Mouse (Mus musculus): ENCODE measurements around the gene Skor1. TPM values are rescaled to one million over a fixed set of nuclear protein-coding genes. Genes with fewer than 3 reads are reported as not detected.

Skor1 gene
- polyA plus RNA-seq, 1 experiment from 2014 or later, result not detected

DNA sequence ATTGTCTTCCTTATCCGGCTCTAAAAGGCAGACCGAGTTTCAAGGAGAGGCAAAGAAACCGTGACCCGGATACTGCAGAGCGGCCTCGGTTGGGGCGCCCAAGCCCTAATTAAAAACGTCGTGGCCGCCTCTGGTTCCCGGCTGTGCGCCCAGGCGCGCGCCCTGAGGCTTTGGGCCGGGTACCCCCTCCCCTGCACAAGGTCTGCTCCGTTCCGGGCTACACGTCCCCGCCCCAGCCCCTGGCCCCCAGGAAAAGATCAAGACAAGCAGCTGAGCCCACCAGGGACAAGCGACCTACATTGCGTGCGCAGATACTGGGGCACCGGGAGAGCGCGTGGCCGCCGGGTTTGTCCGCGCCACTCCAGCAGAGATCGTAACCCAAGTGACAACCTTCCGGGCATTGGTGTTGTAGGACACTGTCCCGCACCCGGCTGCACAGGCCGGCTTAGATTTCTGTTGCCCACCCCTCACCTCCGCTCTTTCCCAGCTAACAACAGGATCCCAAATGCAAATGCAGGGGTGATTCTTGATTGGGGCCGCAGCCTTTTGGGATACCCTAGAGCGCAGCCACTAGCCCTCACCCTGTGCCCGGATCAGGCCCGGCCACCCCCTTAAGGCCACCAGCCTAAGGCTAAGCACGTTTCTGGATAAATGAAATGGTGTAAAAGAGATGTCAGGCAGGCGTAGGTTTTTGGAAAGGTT is 6.3 kb downstream of the Skor1 start:
- H3K4me1 ChIP-seq (ENCODE audit: insufficient read depth), result peaks cover 9% of the 10 kb centered on the region
- H3K4me2 ChIP-seq (ENCODE audit: low read depth, low read length), result no peak overlapping the region
- no peaks in the 10 kb centered on the region for H3K9me3 ChIP-seq (ENCODE audit: low read length)
- no peak overlapping the region for H3K27ac ChIP-seq (ENCODE audit: low read depth)
- TF ChIP-seq EP300 (IDR thresholded peaks at IDR 0.05; ENCODE audit: low read depth) (no peak), CTCF (IDR thresholded peaks at IDR 0.05; ENCODE audit: low read depth) (no peak)
- no peak overlapping the region for H3K4me3 ChIP-seq (ENCODE audit: low read depth, low read length)
- H3K27me3 ChIP-seq (ENCODE audit: insufficient read depth, low read length), result peaks cover 100% of the 10 kb centered on the region
- DNase-seq, result no peak
- H3K9ac ChIP-seq (replicated peaks), result no peak overlapping the region
- ATAC-seq, result no peak
- H3K36me3 ChIP-seq (replicated peaks; ENCODE audit: insufficient read depth, low read length), result no peaks in the 10 kb centered on the region
- WGBS (ENCODE audit: insufficient replicate concordance), result 3% methylated on average over 42 of the region's 42 CpGs

DNA sequence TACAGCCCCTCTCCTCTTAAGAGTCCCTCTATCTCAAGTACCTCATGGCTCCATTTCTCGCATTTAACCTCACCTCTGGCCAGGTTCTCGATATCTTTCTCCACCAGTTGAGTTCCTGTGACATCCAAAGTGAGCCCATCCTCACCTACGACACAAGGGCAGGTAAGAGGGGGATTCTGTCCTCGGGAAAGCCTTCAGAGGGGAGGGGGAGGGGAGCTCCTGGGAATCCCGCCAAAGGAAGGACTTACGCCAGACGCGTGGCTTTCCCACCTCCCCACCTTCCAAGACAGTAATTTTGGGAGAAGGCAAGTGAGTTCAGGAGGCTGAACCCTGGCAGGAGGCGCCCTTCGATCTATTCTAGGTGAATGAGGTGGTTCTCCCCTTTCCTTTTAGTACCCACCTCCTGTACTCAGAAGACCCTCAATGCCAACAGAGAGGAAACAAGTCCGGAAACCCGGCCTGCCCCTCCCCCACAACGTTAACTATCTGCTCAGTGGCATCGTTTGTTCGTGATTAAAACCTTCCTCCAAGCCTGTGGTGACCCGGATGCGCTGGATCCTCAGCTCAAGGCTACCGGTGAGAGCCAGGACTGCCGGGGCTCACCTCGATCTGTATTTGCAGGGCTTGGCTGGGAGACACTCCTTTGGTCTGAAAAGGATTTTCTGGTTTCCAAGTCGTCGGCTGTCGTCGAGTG is 7.0 kb downstream of the Skor1 start:
- TF ChIP-seq EP300 (IDR thresholded peaks at IDR 0.05; ENCODE audit: low read depth), result no peak
- no peak for TF ChIP-seq CTCF (IDR thresholded peaks at IDR 0.05; ENCODE audit: low read depth)
- no peaks in the 10 kb centered on the region for H3K36me3 ChIP-seq (replicated peaks; ENCODE audit: insufficient read depth, low read length)
- DNase-seq (no peak), ATAC-seq (no peak)
- no peak overlapping the region for H3K4me2 ChIP-seq (ENCODE audit: low read depth, low read length)
- no peaks in the 10 kb centered on the region for H3K9me3 ChIP-seq (ENCODE audit: low read length)
- H3K4me1 ChIP-seq (ENCODE audit: insufficient read depth), result peaks cover 9% of the 10 kb centered on the region
- H3K4me3 ChIP-seq (ENCODE audit: low read depth, low read length), result no peak overlapping the region
- 2% methylated on average over 24 of the region's 24 CpGs for WGBS (ENCODE audit: insufficient replicate concordance)
- no peak overlapping the region for H3K27ac ChIP-seq (ENCODE audit: low read depth)
- peaks cover 100% of the 10 kb centered on the region for H3K27me3 ChIP-seq (ENCODE audit: insufficient read depth, low read length)
- H3K9ac ChIP-seq (replicated peaks), result no peak overlapping the region

DNA sequence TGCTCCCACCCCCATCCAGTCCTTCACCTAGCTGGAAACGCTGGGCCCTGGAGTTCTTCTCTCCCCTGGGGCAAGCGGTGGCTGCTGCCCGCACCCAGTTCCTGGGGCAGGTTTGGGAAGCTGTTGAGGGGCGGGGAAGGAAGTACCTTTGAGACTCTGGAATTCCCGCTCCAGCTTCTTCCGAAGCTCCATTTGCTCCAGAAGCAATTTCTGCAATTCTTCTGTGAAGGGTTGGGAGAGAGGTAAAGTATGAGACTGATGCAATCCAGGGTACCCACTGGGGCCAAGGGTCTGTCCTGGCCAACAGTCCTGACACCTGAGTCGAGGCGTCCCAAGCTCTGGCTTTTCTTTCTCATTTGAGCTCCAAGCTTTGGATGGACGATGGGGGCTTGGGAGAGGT is 8.6 kb downstream of the Skor1 start:
- Histone ChIP-seq H3K9ac (replicated peaks) (no peak overlapping the region), H3K36me3 (replicated peaks; ENCODE audit: insufficient read depth, low read length) (no peaks in the 10 kb centered on the region), H3K9me3 (ENCODE audit: low read length) (no peaks in the 10 kb centered on the region), H3K27ac (ENCODE audit: low read depth) (no peak overlapping the region), H3K4me2 (ENCODE audit: low read depth, low read length) (no peak overlapping the region), H3K4me3 (ENCODE audit: low read depth, low read length) (no peak overlapping the region), H3K4me1 (ENCODE audit: insufficient read depth) (peaks cover 9% of the 10 kb centered on the region), H3K27me3 (ENCODE audit: insufficient read depth, low read length) (peaks cover 100% of the 10 kb centered on the region)
- no peak for DNase-seq
- no peak for ATAC-seq
- TF ChIP-seq CTCF (IDR thresholded peaks at IDR 0.05; ENCODE audit: low read depth) (no peak), EP300 (IDR thresholded peaks at IDR 0.05; ENCODE audit: low read depth) (no peak)
- 4% methylated on average over 9 of the region's 9 CpGs for WGBS (ENCODE audit: insufficient replicate concordance)

DNA sequence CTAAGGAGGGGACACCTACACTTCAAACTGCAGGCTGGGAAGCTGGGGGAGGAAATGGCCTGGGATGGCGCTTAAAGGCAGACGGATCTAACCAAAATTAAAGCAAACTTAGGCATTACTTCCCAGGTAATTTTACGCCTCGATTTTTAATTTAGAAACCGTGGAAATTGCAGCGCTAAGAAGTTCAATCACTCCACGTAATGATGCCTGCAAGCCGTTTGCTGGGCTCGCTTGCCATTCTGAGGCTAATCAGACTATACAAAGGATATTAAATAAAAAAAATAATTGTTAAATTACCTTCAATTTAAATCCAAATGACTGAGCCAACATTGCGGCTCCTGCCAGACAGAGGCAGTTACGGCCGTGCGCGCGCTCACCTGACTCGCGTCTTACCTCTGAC is 9.1 kb downstream of the Skor1 start:
- peaks cover 9% of the 10 kb centered on the region for H3K4me1 ChIP-seq (ENCODE audit: insufficient read depth)
- peaks cover 100% of the 10 kb centered on the region for H3K27me3 ChIP-seq (ENCODE audit: insufficient read depth, low read length)
- WGBS (ENCODE audit: insufficient replicate concordance), result 10% methylated on average over 17 of the region's 17 CpGs
- no peak overlapping the region for H3K9ac ChIP-seq (replicated peaks)
- no peaks in the 10 kb centered on the region for H3K9me3 ChIP-seq (ENCODE audit: low read length)
- H3K4me2 ChIP-seq (ENCODE audit: low read depth, low read length), result no peak overlapping the region
- TF ChIP-seq EP300 (IDR thresholded peaks at IDR 0.05; ENCODE audit: low read depth) (no peak), CTCF (IDR thresholded peaks at IDR 0.05; ENCODE audit: low read depth) (no peak)
- H3K36me3 ChIP-seq (replicated peaks; ENCODE audit: insufficient read depth, low read length), result no peaks in the 10 kb centered on the region
- no peak overlapping the region for H3K27ac ChIP-seq (ENCODE audit: low read depth)
- DNase-seq (no peak), ATAC-seq (no peak)
- H3K4me3 ChIP-seq (ENCODE audit: low read depth, low read length), result no peak overlapping the region

DNA sequence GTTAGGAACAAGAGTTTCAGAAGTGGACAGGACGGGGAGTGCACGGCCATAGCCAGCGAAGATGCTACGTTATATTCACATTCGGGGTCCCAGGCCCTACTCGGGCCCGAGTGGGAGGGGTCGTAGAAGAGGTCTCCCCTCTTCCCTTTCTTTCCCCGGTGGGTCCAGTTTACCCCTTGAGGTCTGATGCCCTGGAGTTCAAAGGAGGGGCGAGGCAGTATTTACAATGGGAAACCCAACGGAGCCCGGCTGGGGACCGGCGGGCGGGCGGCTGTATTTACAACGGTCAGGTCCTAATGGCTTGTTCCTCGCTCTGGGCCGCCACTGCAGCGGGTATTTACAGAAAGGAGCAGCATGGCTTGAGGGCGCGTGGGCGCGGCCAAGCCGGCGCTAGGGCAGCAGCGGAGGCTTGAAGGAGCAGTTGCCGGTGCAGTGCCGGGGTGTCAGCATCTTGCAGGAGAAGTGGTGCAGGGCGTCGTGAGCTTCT is 10.2 kb downstream of the Skor1 start:
- H3K4me3 ChIP-seq (ENCODE audit: low read depth, low read length), result no peak overlapping the region; the same call in 1 of the 2 replicates
- H3K27me3 ChIP-seq (ENCODE audit: insufficient read depth, low read length), result peaks cover 100% of the 10 kb centered on the region
- peaks cover 10% of the 10 kb centered on the region for H3K4me1 ChIP-seq (ENCODE audit: insufficient read depth)
- ATAC-seq (no peak), DNase-seq (no peak)
- peak overlapping the region; percentile 35; the same call in 1 of the 2 replicates for H3K4me2 ChIP-seq (ENCODE audit: low read depth, low read length)
- WGBS (ENCODE audit: insufficient replicate concordance), result 1% methylated on average over 31 of the region's 31 CpGs
- no peak overlapping the region for H3K27ac ChIP-seq (ENCODE audit: low read depth)
- TF ChIP-seq EP300 (IDR thresholded peaks at IDR 0.05; ENCODE audit: low read depth) (no peak), CTCF (IDR thresholded peaks at IDR 0.05; ENCODE audit: low read depth) (no peak)
- H3K36me3 ChIP-seq (replicated peaks; ENCODE audit: insufficient read depth, low read length), result no peaks in the 10 kb centered on the region
- no peak overlapping the region for H3K9ac ChIP-seq (replicated peaks)
- H3K9me3 ChIP-seq (ENCODE audit: low read length), result no peaks in the 10 kb centered on the region

DNA sequence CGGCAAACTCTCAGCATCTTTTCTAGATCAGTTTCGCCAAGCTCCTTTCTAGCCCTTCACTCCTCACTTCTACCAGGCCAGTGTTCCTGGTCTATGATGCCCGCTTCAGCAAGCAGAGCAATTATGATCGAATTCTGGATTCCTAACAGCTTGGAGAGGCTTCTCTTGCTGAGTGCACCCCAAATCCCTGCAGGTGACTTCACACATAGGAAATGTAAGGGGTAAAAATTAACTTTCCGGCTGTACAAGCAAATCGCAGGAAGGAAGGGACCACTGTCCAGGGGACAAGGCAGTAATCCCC is 11.2 kb downstream of the Skor1 start:
- no peak for DNase-seq
- Histone ChIP-seq H3K27me3 (ENCODE audit: insufficient read depth, low read length) (peaks cover 93% of the 10 kb centered on the region), H3K9me3 (ENCODE audit: low read length) (no peaks in the 10 kb centered on the region), H3K4me3 (ENCODE audit: low read depth, low read length) (no peak overlapping the region), H3K4me1 (ENCODE audit: insufficient read depth) (peaks cover 13% of the 10 kb centered on the region), H3K9ac (replicated peaks) (no peak overlapping the region), H3K4me2 (ENCODE audit: low read depth, low read length) (no peak overlapping the region), H3K27ac (ENCODE audit: low read depth) (no peak overlapping the region), H3K36me3 (replicated peaks; ENCODE audit: insufficient read depth, low read length) (no peaks in the 10 kb centered on the region)
- 6% methylated on average over 6 of the region's 6 CpGs for WGBS (ENCODE audit: insufficient replicate concordance)
- no peak for ATAC-seq
- no peak for TF ChIP-seq CTCF (IDR thresholded peaks at IDR 0.05; ENCODE audit: low read depth)

Data from liver, postnatal 0 days (tissue).